Mouse (Mus musculus) stomach, embryonic 16.5 days (tissue): ENCODE measurements around the gene Echs1. TPM values are rescaled to one million over a fixed set of nuclear protein-coding genes. Genes with fewer than 3 reads are reported as not detected.

ENCODE experiments used
- ATAC-seq: fragments of 200-750 bp; cut with Nextera tagmentation; 2 replicates; pipeline ENCODE4 v1.8.0; 2017; ENCODE audit warnings: moderate number of reproducible peaks, moderate TSS enrichment; ENCODE audit not compliant: insufficient read depth, low FRiP score
- H3K27ac ChIP-seq: fragments of 300-500 bp; sonication (generic); 2 replicates; pipeline ENCODE4 v1.5.1; 2014; ENCODE audit warnings: low read length
- H3K27me3 ChIP-seq: fragments of 300-500 bp; sonication (generic); 2 replicates; pipeline ENCODE4 v1.6.1; 2014; ENCODE audit warnings: low read length, control low read depth, mixed read lengths; ENCODE audit not compliant: control insufficient read depth, insufficient read depth
- H3K36me3 ChIP-seq: fragments of 300-500 bp; sonication (generic); 2 replicates; pipeline ENCODE4 v1.6.1; 2014; ENCODE audit warnings: low read length; ENCODE audit not compliant: control insufficient read depth, insufficient read depth
- H3K4me1 ChIP-seq: fragments of 300-500 bp; sonication (generic); 2 replicates; pipeline ENCODE4 v1.6.1; 2014; ENCODE audit warnings: low read length, control low read depth, mixed read lengths; ENCODE audit not compliant: control insufficient read depth, insufficient read depth
- H3K4me2 ChIP-seq: fragments of 300-500 bp; sonication (generic); 2 replicates; pipeline ENCODE4 v1.6.1; 2014; ENCODE audit warnings: low read depth, low read length, mixed read lengths
- H3K4me3 ChIP-seq: fragments of 300-500 bp; sonication (generic); replicated peaks from 2 replicates; pipeline ENCODE4 v1.5.1; 2014; ENCODE audit warnings: mild to moderate bottlenecking, low read length
- H3K9ac ChIP-seq: fragments of 300-500 bp; sonication (generic); 2 replicates; pipeline ENCODE4 v1.6.1; 2014; ENCODE audit warnings: low read length
- H3K9me3 ChIP-seq: fragments of 300-500 bp; sonication (generic); replicated peaks from 2 replicates; pipeline ENCODE4 v1.6.1; 2016; ENCODE audit warnings: low read length, control low read depth; ENCODE audit not compliant: control insufficient read depth
- WGBS: fragments of 180-500 bp; shearing (Covaris S2); extraction: QIAGEN DNeasy Blood & Tissue Kit; methylation state at CpG from one replicate; pipeline ENCODE4 v1.1.7; 2014; 5-methylcytosine and 5-hydroxymethylcytosine counted together
- polyA plus RNA-seq: library from polyadenylated mRNA; unstranded; fragments of >200 nt; fragmentation: Nextera tagmentation; extraction: Ambion mirVana; gene quantifications from 2 replicates; pipeline ENCODE4 v1.2.1, GENCODE M21; 2015

Gene Echs1
- polyA plus RNA-seq, result 156 and 158 TPM in 2 replicates

DNA sequence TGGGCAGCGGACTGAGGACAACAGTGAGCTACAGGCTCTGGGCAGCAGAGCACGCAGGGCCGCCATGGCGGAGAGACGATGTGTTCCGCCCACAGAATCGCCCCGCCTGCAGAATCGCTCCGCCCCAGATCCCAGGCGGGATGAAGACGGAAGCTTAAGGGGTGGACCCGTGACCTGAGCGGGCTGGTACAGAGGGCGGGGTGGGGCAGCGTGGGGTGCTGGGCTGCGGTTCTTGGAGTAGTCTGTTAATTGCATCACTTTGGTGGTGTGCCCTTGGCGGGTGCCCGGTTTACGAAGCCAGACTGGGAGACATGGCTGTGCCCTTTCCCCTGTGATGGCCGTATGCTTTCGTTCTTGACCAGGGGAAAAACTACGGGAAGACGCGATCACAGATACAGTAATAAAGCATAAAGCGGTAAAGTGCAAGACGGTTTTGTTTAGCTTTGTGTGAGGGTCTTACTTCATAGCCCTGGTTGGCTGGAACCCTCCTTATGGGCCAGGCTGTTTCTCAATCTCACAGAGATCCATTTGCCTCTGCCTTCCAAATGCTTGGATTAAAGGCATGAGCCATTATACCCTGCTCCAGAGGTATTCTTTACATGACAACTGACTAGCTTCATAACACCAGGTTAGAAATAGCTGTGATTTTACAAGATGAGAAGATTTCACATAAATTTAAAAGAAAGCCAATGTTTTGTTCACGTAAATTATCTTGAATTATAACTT lies at the start of gene Echs1:
Gene Echs1, minus strand, starts transcription at position 148 of the 726 bp plus-strand sequence.
- Histone ChIP-seq H3K4me2 (peak within 1 kb of the TSS; percentile 95), H3K4me3 (peak within 1 kb of the TSS; percentile 79), H3K27me3 (no peaks in the 10 kb centered on the region), H3K36me3 (0 out of 2 replicates have a peak, but pooled peaks cover 6% of the 10 kb centered on the region), H3K27ac (peak within 1 kb of the TSS; percentile 94), H3K9me3 (no peaks in the 10 kb centered on the region), H3K4me1 (peaks cover 6% of the 10 kb centered on the region), H3K9ac (peak within 1 kb of the TSS; percentile 86)
- WGBS, result 3% methylated on average over 28 of the region's 28 CpGs
- ATAC-seq, result peak; percentile 95

- no peak within 1 kb of the TSS for H3K27ac ChIP-seq
- no peaks in the 10 kb centered on the region for H3K4me1 ChIP-seq
- H3K4me2 ChIP-seq, result no peak within 1 kb of the TSS
- H3K36me3 ChIP-seq, result no peaks in the 10 kb centered on the region
- no peaks in the 10 kb centered on the region for H3K27me3 ChIP-seq
- H3K4me3 ChIP-seq, result no peak within 1 kb of the TSS
- no peaks in the 10 kb centered on the region; the same call in 1 of the 2 replicates for H3K9me3 ChIP-seq
- no peak within 1 kb of the TSS for H3K9ac ChIP-seq
- 77% methylated on average over 7 of the region's 7 CpGs for WGBS
- ATAC-seq, result no peak
Measured at GRCm38 (mm10) chr7:140164664-140165063, 48.4 kb upstream of the Echs1 start, which contains the start of gene Olfr522. Gene Olfr522, minus strand, starts transcription at chr7:140164764.

DNA sequence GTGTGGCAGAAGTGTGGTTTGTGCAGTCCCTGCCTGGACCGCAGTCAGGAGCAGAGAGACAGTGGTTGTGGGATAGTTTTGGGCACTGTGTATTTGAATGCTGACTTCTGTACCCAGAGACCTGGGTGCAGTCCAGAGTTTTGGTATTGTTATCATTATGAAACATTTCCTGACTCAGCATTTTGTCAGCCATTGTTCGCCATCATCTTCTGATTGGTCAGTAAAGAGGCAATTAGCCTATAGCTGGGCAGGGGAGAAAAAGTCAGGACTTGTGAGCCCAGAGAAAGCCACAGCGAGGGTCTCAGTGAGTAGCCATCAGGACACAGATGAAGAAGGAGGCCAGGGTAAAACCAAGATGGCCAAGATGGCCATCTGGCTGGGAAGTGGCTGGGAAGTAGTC lies 44.1 kb upstream of the Echs1 start:
- no peak for ATAC-seq
- Histone ChIP-seq H3K4me2 (no peak overlapping the region), H3K9me3 (no peaks in the 10 kb centered on the region), H3K9ac (no peak overlapping the region), H3K27ac (no peak overlapping the region), H3K4me3 (no peak overlapping the region), H3K36me3 (no peaks in the 10 kb centered on the region), H3K4me1 (no peaks in the 10 kb centered on the region), H3K27me3 (no peaks in the 10 kb centered on the region)
- WGBS, result 83% methylated on average over 3 of the region's 3 CpGs

GRCm38 (mm10) chr7:140154218-140154927 lies 38.1 kb upstream of the Echs1 start, which contains the start of gene Sprn:
Gene Sprn, minus strand, starts transcription at chr7:140154877.
- Histone ChIP-seq H3K4me1 (0 out of 2 replicates have a peak, but pooled peaks cover 5% of the 10 kb centered on the region), H3K36me3 (no peaks in the 10 kb centered on the region), H3K27ac (no peak within 1 kb of the TSS), H3K4me2 (peak within 1 kb of the TSS; percentile 47), H3K4me3 (peak within 1 kb of the TSS; percentile 34), H3K27me3 (peaks cover 24% of the 10 kb centered on the region), H3K9me3 (no peaks in the 10 kb centered on the region), H3K9ac (peak within 1 kb of the TSS; percentile 55)
- peak; percentile 26; the same call in 1 of the 2 replicates for ATAC-seq
- WGBS, result 3% methylated on average over 28 of the region's 28 CpGs

DNA sequence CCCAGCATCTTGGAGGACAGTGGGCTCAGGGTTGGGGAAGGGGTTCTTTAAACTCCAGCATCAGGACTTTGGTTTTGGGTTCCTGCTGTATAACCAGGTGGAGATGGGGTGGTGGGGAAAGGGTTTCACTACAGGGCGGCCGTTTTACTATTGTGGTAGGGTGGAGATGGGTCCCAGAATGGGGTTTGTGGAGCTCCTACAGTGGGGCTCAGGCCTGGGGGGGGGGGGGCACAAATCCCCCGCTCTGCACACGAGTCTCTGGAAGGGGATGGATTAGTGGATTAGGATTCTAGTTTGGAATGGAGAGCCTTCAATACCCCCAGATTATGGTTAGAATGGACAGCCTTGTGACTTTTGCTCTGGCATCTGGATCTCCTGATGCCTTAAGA lies 37.5 kb upstream of the Echs1 start:
- Histone ChIP-seq H3K9ac (no peak overlapping the region; the same call in 1 of the 2 replicates), H3K4me2 (peak overlapping the region; percentile 47), H3K4me3 (no peak overlapping the region), H3K36me3 (no peaks in the 10 kb centered on the region), H3K27ac (no peak overlapping the region), H3K9me3 (no peaks in the 10 kb centered on the region), H3K27me3 (peaks cover 24% of the 10 kb centered on the region), H3K4me1 (0 out of 2 replicates have a peak, but pooled peaks cover 5% of the 10 kb centered on the region)
- WGBS, result 15% methylated on average over 4 of the region's 4 CpGs
- ATAC-seq, result no peak

GRCm38 (mm10) chr7:140153383-140153782 lies 37.1 kb upstream of the Echs1 start:
- Histone ChIP-seq H3K27ac (no peak overlapping the region), H3K27me3 (peaks cover 24% of the 10 kb centered on the region), H3K9ac (peak overlapping the region; percentile 53; the same call in 1 of the 2 replicates), H3K36me3 (no peaks in the 10 kb centered on the region), H3K4me2 (peak overlapping the region; percentile 47), H3K4me1 (0 out of 2 replicates have a peak, but pooled peaks cover 5% of the 10 kb centered on the region), H3K9me3 (no peaks in the 10 kb centered on the region), H3K4me3 (peak overlapping the region; percentile 21; the same call in 1 of the 2 replicates)
- ATAC-seq, result 0 out of 2 replicates have a peak, but pooled peaks have one; percentile 15
- 3% methylated on average over 28 of the region's 28 CpGs for WGBS

- Histone ChIP-seq H3K9ac (no peak overlapping the region), H3K27ac (no peak overlapping the region), H3K4me3 (no peak overlapping the region), H3K4me2 (no peak overlapping the region), H3K4me1 (no peaks in the 10 kb centered on the region), H3K27me3 (no peaks in the 10 kb centered on the region), H3K9me3 (no peaks in the 10 kb centered on the region), H3K36me3 (no peaks in the 10 kb centered on the region)
- no peak for ATAC-seq
- 81% methylated on average over 4 of the region's 4 CpGs for WGBS
Measured at GRCm38 (mm10) chr7:140144550-140144949, 28.3 kb upstream of the Echs1 start.

DNA sequence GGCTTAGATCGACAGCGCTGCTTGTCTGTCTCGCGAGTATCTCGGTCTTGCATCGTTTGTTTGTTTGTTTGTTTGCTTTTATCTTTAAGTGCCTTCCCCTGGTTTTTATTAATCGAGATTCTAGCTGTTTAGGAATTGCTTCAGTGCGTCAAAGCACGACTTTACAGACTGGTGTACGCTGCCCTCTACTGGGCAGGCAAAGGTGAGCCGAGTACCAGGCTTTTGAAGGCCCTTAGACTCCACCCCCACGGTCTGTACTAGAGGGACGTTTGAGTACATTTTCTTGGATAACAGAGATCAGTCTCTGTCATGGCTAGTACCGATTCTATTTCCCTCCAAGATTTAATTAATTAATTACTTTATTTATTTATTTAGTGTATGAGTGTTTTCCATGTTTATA lies 25.1 kb upstream of the Echs1 start:
- no peaks in the 10 kb centered on the region for H3K36me3 ChIP-seq
- no peak overlapping the region for H3K4me2 ChIP-seq
- ATAC-seq, result no peak
- no peaks in the 10 kb centered on the region for H3K27me3 ChIP-seq
- H3K9ac ChIP-seq, result peak overlapping the region; percentile 50
- no peak overlapping the region for H3K4me3 ChIP-seq
- 4% methylated on average over 14 of the region's 14 CpGs for WGBS
- no peaks in the 10 kb centered on the region for H3K9me3 ChIP-seq
- H3K4me1 ChIP-seq, result peaks cover 5% of the 10 kb centered on the region; the same call in 1 of the 2 replicates
- no peak overlapping the region for H3K27ac ChIP-seq

DNA sequence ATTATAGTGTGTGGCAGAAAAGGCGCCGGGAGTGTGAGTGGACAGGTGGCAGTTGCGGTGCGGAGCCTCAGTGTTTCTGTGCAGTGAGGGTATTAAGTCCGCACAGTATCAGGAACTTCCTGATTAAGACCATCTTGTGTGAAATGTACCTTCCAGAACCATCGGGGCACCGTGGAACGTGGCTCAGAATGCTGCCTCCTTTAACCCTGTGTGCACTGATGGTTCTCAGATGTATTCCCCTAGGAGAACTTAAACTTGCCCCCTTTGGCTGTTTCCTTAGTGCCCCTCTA lies 21.7 kb upstream of the Echs1 start:
- Histone ChIP-seq H3K4me3 (peak overlapping the region; percentile 93), H3K4me1 (peaks cover 5% of the 10 kb centered on the region; the same call in 1 of the 2 replicates), H3K9me3 (no peaks in the 10 kb centered on the region), H3K4me2 (peak overlapping the region; percentile 97), H3K36me3 (peaks cover 2% of the 10 kb centered on the region; the same call in 1 of the 2 replicates), H3K27me3 (no peaks in the 10 kb centered on the region), H3K9ac (peak overlapping the region; percentile 98), H3K27ac (peak overlapping the region; percentile 74; the same call in 1 of the 2 replicates)
- WGBS, result under 1% methylated on average over 8 of the region's 8 CpGs
- no peak for ATAC-seq
